Mouse (Mus musculus) heart, embryonic 12.5 days (tissue): Measurements from ENCODE around the gene Meioc. TPM values are rescaled to one million over a fixed set of nuclear protein-coding genes. Genes with fewer than 3 reads are reported as not detected.
"Not testable (repeated sequence)": the region's sequence is repeated elsewhere in the genome, so short reads cannot be mapped to it uniquely, and the experiment has no call there.

Source experiments
- ATAC-seq: fragments of 200-750 bp; cut with Nextera tagmentation; 2 replicates; pipeline ENCODE4 v1.8.0; 2017; ENCODE audit warnings: moderate TSS enrichment, moderate library complexity; ENCODE audit not compliant: insufficient number of reproducible peaks, low FRiP score
- H3K27ac ChIP-seq: fragments of 300-500 bp; sonication (generic); 2 replicates; pipeline ENCODE4 v1.5.1; 2016; ENCODE audit warnings: mild to moderate bottlenecking, moderate library complexity; ENCODE audit not compliant: poor library complexity, severe bottlenecking
- H3K27me3 ChIP-seq: fragments of 300-500 bp; sonication (generic); replicated peaks from 2 replicates; pipeline ENCODE4 v1.6.1; 2016; ENCODE audit warnings: mild to moderate bottlenecking, moderate library complexity
- H3K36me3 ChIP-seq: fragments of 300-500 bp; sonication (generic); 2 replicates; pipeline ENCODE4 v1.6.1; 2016; ENCODE audit warnings: mild to moderate bottlenecking, moderate library complexity
- H3K4me1 ChIP-seq: fragments of 300-500 bp; sonication (generic); replicated peaks from 2 replicates; pipeline ENCODE4 v1.6.1; 2016; ENCODE audit warnings: mild to moderate bottlenecking
- H3K4me2 ChIP-seq: fragments of 300-500 bp; sonication (generic); 2 replicates; pipeline ENCODE4 v1.6.1; 2016; ENCODE audit warnings: mild to moderate bottlenecking, moderate library complexity
- H3K4me3 ChIP-seq: fragments of 300-500 bp; sonication (generic); 2 replicates; pipeline ENCODE4 v1.5.1; 2016; ENCODE audit warnings: mild to moderate bottlenecking
- H3K9ac ChIP-seq: fragments of 300-500 bp; sonication (generic); 2 replicates; pipeline ENCODE4 v1.6.1; 2016; ENCODE audit warnings: mild to moderate bottlenecking, moderate library complexity
- H3K9me3 ChIP-seq: fragments of 300-500 bp; sonication (generic); replicated peaks from 2 replicates; pipeline ENCODE4 v1.6.1; 2016; ENCODE audit warnings: mild to moderate bottlenecking, moderate library complexity
- WGBS: fragments of 180-500 bp; shearing (Covaris S2); methylation state at CpG from one replicate; pipeline ENCODE4 v1.1.7; 2016; 5-methylcytosine and 5-hydroxymethylcytosine counted together
- polyA plus RNA-seq: library from polyadenylated mRNA; unstranded; fragments of >200 nt; fragmentation: Nextera tagmentation; extraction: Ambion mirVana; gene quantifications from 2 replicates; pipeline ENCODE4 v1.2.1, GENCODE M21; 2016

Meioc gene
- polyA plus RNA-seq, 1 experiment from 2014 or later = 2.0 TPM

GRCm38 (mm10) chr11:102665637-102666435, 2.3 kb downstream of the Meioc start:
- Histone ChIP-seq H3K4me1 (0 out of 2 replicates have a peak, but pooled peaks cover 7% of the 10 kb centered on the region), H3K9me3 (peaks cover 17% of the 10 kb centered on the region), H3K9ac (no peak overlapping the region), H3K27ac (no peak overlapping the region), H3K4me3 (peak overlapping the region; percentile 38), H3K27me3 (peaks cover 38% of the 10 kb centered on the region), H3K4me2 (peak overlapping the region; percentile 53), H3K36me3 (no peaks in the 10 kb centered on the region)
- no peak for ATAC-seq
- WGBS = 36% methylated on average over 84 of the region's 84 CpGs

GRCm38 (mm10) chr11:102690162-102690561, 26.6 kb downstream of the Meioc start:
- Histone ChIP-seq H3K9me3 (no peaks in the 10 kb centered on the region), H3K4me3 (no peak overlapping the region), H3K4me2 (no peak overlapping the region), H3K9ac (no peak overlapping the region), H3K4me1 (no peaks in the 10 kb centered on the region), H3K27me3 (no peaks in the 10 kb centered on the region), H3K27ac (no peak overlapping the region), H3K36me3 (peaks cover 57% of the 10 kb centered on the region)
- ATAC-seq = no peak
- 64% methylated on average over 6 of the region's 6 CpGs for WGBS

DNA sequence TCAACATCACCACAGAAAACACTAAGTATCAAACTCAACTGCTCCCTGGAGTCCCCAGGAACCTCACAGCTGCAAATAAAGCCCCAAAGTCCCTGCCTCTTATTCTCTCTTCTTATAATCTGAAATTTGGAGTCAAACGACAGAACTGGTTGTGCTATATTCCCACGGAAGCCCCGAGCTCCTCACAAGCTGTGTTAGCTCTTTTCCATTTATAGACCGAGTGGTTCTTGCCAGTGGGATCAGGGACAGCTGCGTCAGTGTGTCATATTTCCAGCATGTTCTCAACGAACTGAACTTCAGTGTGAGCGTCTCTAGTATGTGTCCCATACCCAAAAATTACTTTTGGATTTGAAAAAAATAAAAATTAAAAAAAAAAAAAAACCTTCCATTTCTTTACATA, 31.8 kb downstream of the Meioc start:
- H3K9me3 ChIP-seq = no peaks in the 10 kb centered on the region
- ATAC-seq = no peak
- H3K4me1 ChIP-seq = peaks cover 18% of the 10 kb centered on the region
- H3K4me2 ChIP-seq = no peak overlapping the region
- WGBS = 88% methylated on average over 7 of the region's 7 CpGs
- peaks cover 28% of the 10 kb centered on the region for H3K36me3 ChIP-seq
- H3K4me3 ChIP-seq = no peak overlapping the region
- no peaks in the 10 kb centered on the region for H3K27me3 ChIP-seq
- H3K9ac ChIP-seq = no peak overlapping the region
- H3K27ac ChIP-seq = no peak overlapping the region

- peaks cover 15% of the 10 kb centered on the region for H3K36me3 ChIP-seq
- peak within 1 kb of the TSS; percentile 91 for H3K9ac ChIP-seq
- H3K27ac ChIP-seq = peak within 1 kb of the TSS; percentile 42; the same call in 1 of the 2 replicates
- peak within 1 kb of the TSS; percentile 89 for H3K4me2 ChIP-seq
- peak; percentile 95 for ATAC-seq
- no peaks in the 10 kb centered on the region for H3K9me3 ChIP-seq
- H3K4me3 ChIP-seq = peak within 1 kb of the TSS; percentile 88
- H3K4me1 ChIP-seq = peaks cover 18% of the 10 kb centered on the region
- WGBS = 0% methylated on average over 49 of the region's 49 CpGs
- H3K27me3 ChIP-seq = no peaks in the 10 kb centered on the region
These were observed 34.0 kb downstream of the Meioc start, which contains the start of gene Ccdc43 for GRCm38 (mm10) chr11:102697338-102698017. Gene Ccdc43, minus strand, starts transcription at chr11:102697782.

GRCm38 (mm10) chr11:102698018-102698476, 34.5 kb downstream of the Meioc start:
- H3K4me1 ChIP-seq = peaks cover 18% of the 10 kb centered on the region
- peaks cover 12% of the 10 kb centered on the region for H3K36me3 ChIP-seq
- no peaks in the 10 kb centered on the region for H3K27me3 ChIP-seq
- peak overlapping the region; percentile 88 for H3K4me3 ChIP-seq
- WGBS = 21% methylated on average over 9 of the region's 9 CpGs
- no peak for ATAC-seq
- peak overlapping the region; percentile 91 for H3K9ac ChIP-seq
- peak overlapping the region; percentile 89 for H3K4me2 ChIP-seq
- H3K9me3 ChIP-seq = no peaks in the 10 kb centered on the region
- H3K27ac ChIP-seq = no peak overlapping the region

GRCm38 (mm10) chr11:102702206-102702605, 38.7 kb downstream of the Meioc start:
- not testable (repeated sequence) for H3K4me2 ChIP-seq, H3K27me3 ChIP-seq, H3K27ac ChIP-seq, ATAC-seq, H3K9ac ChIP-seq, H3K36me3 ChIP-seq, H3K4me3 ChIP-seq, H3K9me3 ChIP-seq, H3K4me1 ChIP-seq
- 87% methylated on average over 6 of the region's 6 CpGs for WGBS

GRCm38 (mm10) chr11:102712411-102712810, 48.9 kb downstream of the Meioc start:
- ATAC-seq = no peak
- Histone ChIP-seq H3K4me2 (no peak overlapping the region), H3K4me1 (no peaks in the 10 kb centered on the region), H3K27ac (no peak overlapping the region), H3K9me3 (peaks cover 6% of the 10 kb centered on the region; the same call in 1 of the 2 replicates), H3K36me3 (no peaks in the 10 kb centered on the region), H3K9ac (no peak overlapping the region), H3K4me3 (no peak overlapping the region), H3K27me3 (no peaks in the 10 kb centered on the region)
- WGBS = 87% methylated on average over 4 of the region's 4 CpGs

DNA sequence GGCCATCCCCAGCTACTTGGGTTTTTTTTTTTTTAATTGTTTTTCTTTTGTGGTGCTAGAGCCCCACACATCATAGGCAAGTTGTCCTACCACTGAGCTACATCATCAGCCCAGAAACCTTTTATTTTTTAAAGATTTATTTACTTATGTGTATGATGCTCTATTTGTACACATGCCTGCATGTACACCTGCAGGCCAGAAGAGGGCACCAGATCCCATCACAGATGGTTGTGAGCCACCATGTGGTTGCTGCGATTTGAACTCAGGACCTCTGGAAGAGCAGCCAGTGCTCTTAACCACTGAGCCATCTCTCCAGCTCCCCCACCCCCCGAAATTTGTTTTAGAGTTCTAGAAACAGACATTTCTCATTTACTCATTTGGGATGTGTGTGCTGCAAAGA, 51.1 kb downstream of the Meioc start:
- not testable (repeated sequence) for H3K27ac ChIP-seq, H3K27me3 ChIP-seq, H3K36me3 ChIP-seq, H3K4me3 ChIP-seq, ATAC-seq, H3K4me2 ChIP-seq, H3K9me3 ChIP-seq, H3K9ac ChIP-seq, H3K4me1 ChIP-seq
- WGBS = 76% methylated on average over 2 of the region's 2 CpGs

DNA sequence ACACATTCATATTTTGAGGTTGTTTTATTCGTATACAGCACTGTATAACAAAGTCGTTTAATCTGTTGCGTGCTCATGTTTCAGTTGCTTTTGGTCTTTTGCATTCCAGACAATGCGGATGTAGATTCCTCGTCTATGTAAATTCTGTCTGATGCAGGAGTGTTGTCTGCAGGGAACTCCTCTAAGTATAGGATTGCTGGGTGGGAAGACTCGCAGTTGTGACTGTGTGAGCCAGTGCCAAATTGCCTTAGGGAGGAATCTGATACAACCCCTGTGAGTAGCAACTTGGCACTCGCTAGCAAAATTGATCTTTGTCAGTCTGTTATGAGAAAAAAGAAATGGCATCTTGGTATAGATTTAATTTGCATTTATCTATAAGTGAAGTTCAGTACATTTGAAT, 52.6 kb downstream of the Meioc start:
- WGBS = 73% methylated on average over 7 of the region's 7 CpGs
- no peak for ATAC-seq
- Histone ChIP-seq H3K4me1 (no peaks in the 10 kb centered on the region), H3K4me3 (no peak overlapping the region), H3K27me3 (no peaks in the 10 kb centered on the region), H3K9me3 (peaks cover 6% of the 10 kb centered on the region; the same call in 1 of the 2 replicates), H3K36me3 (no peaks in the 10 kb centered on the region), H3K4me2 (no peak overlapping the region), H3K27ac (no peak overlapping the region), H3K9ac (no peak overlapping the region)

DNA sequence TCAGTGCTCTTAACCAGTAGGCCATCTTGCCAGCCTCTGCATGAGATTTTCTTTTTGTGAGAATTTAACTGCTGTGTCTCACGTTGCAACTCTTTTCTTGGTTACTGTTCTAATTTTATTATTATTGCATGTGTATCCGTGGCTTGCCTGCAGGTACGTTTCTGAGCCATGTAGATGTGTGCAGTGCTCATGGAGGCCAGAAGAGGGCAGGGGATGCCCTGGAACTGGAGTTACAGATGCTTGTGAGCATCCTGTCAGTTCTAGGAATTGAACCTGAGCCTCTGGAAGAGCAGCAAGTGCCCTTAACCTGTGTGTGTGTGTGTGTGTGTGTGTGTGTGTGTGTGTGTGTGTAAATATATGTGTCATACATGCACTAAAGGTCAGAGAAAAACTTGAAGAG, 62.1 kb downstream of the Meioc start:
- no peaks in the 10 kb centered on the region for H3K9me3 ChIP-seq
- 32% methylated on average over 3 of the region's 3 CpGs for WGBS
- H3K4me2 ChIP-seq = no peak overlapping the region
- H3K27me3 ChIP-seq = no peaks in the 10 kb centered on the region
- H3K9ac ChIP-seq = no peak overlapping the region
- ATAC-seq = no peak
- no peak overlapping the region for H3K4me3 ChIP-seq
- no peaks in the 10 kb centered on the region for H3K4me1 ChIP-seq
- no peaks in the 10 kb centered on the region for H3K36me3 ChIP-seq
- H3K27ac ChIP-seq = no peak overlapping the region

- ATAC-seq = no peak
- Histone ChIP-seq H3K4me2 (no peak overlapping the region), H3K4me1 (no peaks in the 10 kb centered on the region), H3K9me3 (no peaks in the 10 kb centered on the region), H3K9ac (no peak overlapping the region), H3K27ac (no peak overlapping the region), H3K27me3 (no peaks in the 10 kb centered on the region), H3K36me3 (no peaks in the 10 kb centered on the region), H3K4me3 (no peak overlapping the region)
- 35% methylated on average over 7 of the region's 7 CpGs for WGBS
These were observed 65.1 kb downstream of the Meioc start for GRCm38 (mm10) chr11:102728614-102729013.
